Mouse (Mus musculus): ENCODE data around the gene Trpc3. TPM values are rescaled to one million over a fixed set of nuclear protein-coding genes. Genes with fewer than 3 reads are reported as not detected.

Trpc3 gene
- total RNA-seq (2023), result not detected in 2 replicates

DNA sequence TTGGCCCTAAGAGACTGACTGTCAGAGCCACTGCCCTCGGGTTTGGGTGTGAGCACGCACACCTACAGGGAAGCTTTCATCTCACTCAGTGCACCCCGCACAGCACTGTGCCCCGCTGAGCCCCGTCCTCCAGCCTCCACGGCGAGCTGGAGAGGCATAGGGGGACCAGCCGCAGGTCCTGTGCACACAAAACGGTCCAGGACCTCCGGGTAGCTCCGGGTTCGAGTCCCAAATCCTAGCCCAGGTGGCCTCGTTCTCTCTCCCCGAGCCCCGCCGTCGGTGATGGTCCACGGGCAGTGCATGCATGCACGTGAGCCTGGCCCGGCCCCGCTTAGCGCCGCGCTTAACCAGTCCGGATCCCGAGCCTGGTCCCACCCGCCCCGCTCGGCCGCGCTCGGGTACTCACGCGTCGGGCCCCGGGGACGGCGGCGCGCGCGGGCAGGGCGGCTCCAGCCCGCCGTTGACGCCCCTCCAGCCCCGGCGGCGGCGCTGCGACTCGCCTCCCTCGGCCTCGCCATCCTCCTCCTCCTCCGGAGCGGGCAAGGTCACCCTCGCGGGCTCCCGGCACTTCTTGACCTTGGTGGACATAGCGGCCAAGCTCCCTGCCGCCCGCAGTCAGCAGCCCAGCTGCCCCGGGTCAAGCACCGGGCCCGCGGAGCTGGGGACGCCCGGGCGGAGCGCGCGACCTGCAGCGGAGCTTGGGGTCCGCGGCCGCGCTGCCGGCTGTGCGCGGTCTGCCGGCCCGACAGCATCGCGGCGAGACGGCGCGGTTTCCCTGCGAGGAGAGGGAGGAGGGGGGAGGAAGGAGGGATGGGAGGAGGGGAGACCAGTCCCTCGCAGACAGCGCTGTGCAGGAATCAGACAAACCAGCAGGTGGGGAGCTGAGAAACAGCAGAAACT lies at the start of gene Trpc3:
Trpc3 (minus strand) TSS at position 776 of the 900 bp plus-strand sequence.

DNA sequence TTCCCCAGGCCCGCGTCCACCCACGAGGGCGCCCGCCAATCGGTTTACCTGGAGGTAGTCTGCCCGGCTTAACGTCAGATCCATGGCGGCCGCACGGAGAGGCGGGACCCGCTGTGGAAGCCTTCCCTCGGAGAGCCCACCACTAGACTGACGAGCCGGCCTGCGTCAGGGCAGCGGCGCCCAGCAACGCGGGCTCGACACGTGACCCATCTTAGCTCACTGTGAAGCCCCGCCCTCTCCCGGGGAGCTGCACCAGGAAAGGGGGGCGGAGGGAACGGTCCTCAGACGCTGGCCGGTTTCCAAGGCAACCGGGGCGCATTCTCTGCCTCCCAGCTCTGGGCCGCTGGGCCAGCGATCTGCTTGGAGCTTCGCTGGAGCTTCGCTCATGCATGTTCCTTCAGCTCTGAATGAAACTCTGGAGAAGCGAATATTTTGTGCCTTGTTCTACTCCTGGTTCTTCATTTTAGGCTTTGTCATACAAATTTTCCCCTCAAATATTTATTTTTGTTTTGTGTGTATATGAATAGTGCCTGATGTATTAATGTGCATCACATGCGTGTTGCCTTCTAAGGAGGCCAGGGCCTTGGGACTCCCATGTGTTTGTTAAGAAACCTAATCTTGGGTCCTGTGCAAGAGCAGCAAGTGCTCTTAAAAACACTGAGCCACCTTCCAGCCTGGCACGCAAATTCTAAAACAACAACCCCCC lies 76.6 kb downstream of the Trpc3 start, which contains the start of gene Bbs7:
Bbs7 (minus strand) TSS at position 276 of the 706 bp plus-strand sequence.

DNA sequence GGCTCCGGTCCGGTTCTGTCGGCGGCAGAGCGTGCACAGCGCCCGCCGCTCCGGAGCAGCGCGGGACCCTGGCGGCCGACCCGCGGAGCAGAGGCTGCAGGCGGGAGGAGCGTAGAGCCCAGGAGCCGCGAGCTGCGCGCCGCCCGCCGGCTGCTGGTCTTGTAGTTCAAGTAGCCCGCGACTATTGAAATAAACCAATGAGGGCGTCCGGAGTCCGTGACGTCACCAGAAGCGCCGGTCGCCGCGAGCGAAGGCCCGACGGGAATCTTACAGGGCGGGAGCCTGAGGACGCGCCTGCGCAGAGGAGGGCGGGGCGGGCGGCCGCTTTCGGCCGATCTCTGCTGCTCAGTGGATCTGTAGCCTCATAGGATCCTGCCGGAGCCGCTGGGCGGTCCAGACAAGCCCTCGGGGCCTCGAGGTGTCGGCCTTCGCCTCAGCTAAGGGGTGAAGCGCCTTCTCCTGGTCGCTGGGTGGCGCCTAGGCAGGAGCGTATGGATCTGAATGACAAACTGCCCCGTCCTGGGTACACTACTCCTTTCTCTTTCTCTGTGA lies 118.1 kb downstream of the Trpc3 start, which contains the start of gene Ccna2:
Ccna2 (minus strand) TSS at position 324 of the 552 bp plus-strand sequence.

Other genes starting within 250 kb of the Trpc3 start
- 123 and 154 TPM in 2 replicates for gene Anxa5, start 214.3 kb downstream of the Trpc3 start, total RNA-seq (2023)
- not detected in 2 replicates for gene 1810062G17Rik, start 214.2 kb downstream of the Trpc3 start, total RNA-seq (2023)
- not detected in 2 replicates for gene Gm11549, start 168.4 kb downstream of the Trpc3 start, total RNA-seq (2023)
- gene Exosc9, start 137.6 kb downstream of the Trpc3 start, total RNA-seq (2023), result 13.0 and 17.4 TPM in 2 replicates
- 60.7 and 61.0 TPM in 2 replicates for gene Ccna2, start 118.0 kb downstream of the Trpc3 start, total RNA-seq (2023)
- 0.28 and 0.39 TPM in 2 replicates for gene Bbs7, start 76.7 kb downstream of the Trpc3 start, total RNA-seq (2023)
- 157 and 273 TPM in 2 replicates for gene 4932438A13Rik, start 172.9 kb upstream of the Trpc3 start, total RNA-seq (2023)